Mouse (Mus musculus): ENCODE data around the gene Tmem229b.
"Not testable (repeated sequence)": the region's sequence is repeated elsewhere in the genome, so short reads cannot be mapped to it uniquely, and the experiment has no call there.

GRCm38 (mm10) chr12:78922977-78923376, 84.5 kb downstream of the Tmem229b start:
- TF ChIP-seq SMC3 (IDR thresholded peaks at IDR 0.05; ENCODE audit: low read depth, low read length), result peak; percentile 32
- TF ChIP-seq CHD2 (IDR thresholded peaks at IDR 0.05; ENCODE audit: low read length); TAL1 (IDR thresholded peaks at IDR 0.05; ENCODE audit: low read length); E2F4 (IDR thresholded peaks at IDR 0.05; ENCODE audit: borderline replicate concordance, low read depth, low read length); HCFC1 (IDR thresholded peaks at IDR 0.05; ENCODE audit: low read depth, low read length); EP300 (IDR thresholded peaks at IDR 0.05; ENCODE audit: low read depth in 1 of 2, low read length in 2 of 2); MAFK (IDR thresholded peaks at IDR 0.05; ENCODE audit: borderline replicate concordance, low read depth, low read length): not testable (repeated sequence)
- peak in 1 of 3 experiments; percentile 15; a peak in 1 of 6 replicates for TF ChIP-seq CTCF (IDR thresholded peaks at IDR 0.05 in 2 of 3, conservative IDR thresholded peaks at IDR 0.05 in 1 of 3; ENCODE audit: control insufficient read depth in 1 of 3, insufficient read depth in 1 of 3, low read depth in 2 of 3, low read length in 3 of 3, poor library complexity in 1 of 3, severe bottlenecking in 1 of 3)

Measured in MEL (cell line).